Mouse (Mus musculus) intestine, postnatal 0 days (tissue): Measurements from ENCODE around the gene Akap8l. TPM values are rescaled to one million over a fixed set of nuclear protein-coding genes. Genes with fewer than 3 reads are reported as not detected.

Source experiments
- ATAC-seq: fragments of 200-750 bp; cut with Nextera tagmentation; 2 replicates; pipeline ENCODE4 v1.8.0; 2017; ENCODE audit warnings: mild to moderate bottlenecking, moderate TSS enrichment, moderate library complexity
- H3K27ac ChIP-seq: fragments of 300-500 bp; sonication (generic); 2 replicates; pipeline ENCODE4 v1.5.1; 2014; ENCODE audit warnings: mild to moderate bottlenecking, low read depth, low read length, moderate library complexity
- H3K27me3 ChIP-seq: fragments of 300-500 bp; sonication (generic); replicated peaks from 2 replicates; pipeline ENCODE4 v1.6.1; 2014; ENCODE audit warnings: low read length, mixed read lengths; ENCODE audit not compliant: control insufficient read depth, insufficient read depth
- H3K36me3 ChIP-seq: fragments of 300-500 bp; sonication (generic); 2 replicates; pipeline ENCODE4 v1.6.1; 2014; ENCODE audit warnings: mild to moderate bottlenecking, moderate library complexity; ENCODE audit not compliant: control insufficient read depth, insufficient read depth
- H3K4me1 ChIP-seq: fragments of 300-500 bp; sonication (generic); replicated peaks from 2 replicates; pipeline ENCODE4 v1.6.1; 2014; ENCODE audit warnings: antibody characterized with exemption, low read length, mixed read lengths; ENCODE audit not compliant: control insufficient read depth, insufficient read depth
- H3K4me2 ChIP-seq: fragments of 300-500 bp; sonication (generic); replicated peaks from 2 replicates; pipeline ENCODE4 v1.6.1; 2014; ENCODE audit warnings: low read depth, mild to moderate bottlenecking, moderate library complexity
- H3K4me3 ChIP-seq: fragments of 300-500 bp; sonication (generic); 2 replicates; pipeline ENCODE4 v1.5.1; 2014; ENCODE audit warnings: low read depth, low read length
- H3K9ac ChIP-seq: fragments of 300-500 bp; sonication (generic); 2 replicates; pipeline ENCODE4 v1.6.1; 2014; ENCODE audit warnings: mild to moderate bottlenecking, low read depth, low read length
- H3K9me3 ChIP-seq: fragments of 300-500 bp; sonication (generic); 2 replicates; pipeline ENCODE4 v1.6.1; 2016; ENCODE audit warnings: mixed run types; ENCODE audit not compliant: control insufficient read depth
- CTCF ChIP-seq: sonication (generic); IDR thresholded peaks from 2 replicates; pipeline ENCODE4 v1.5.1; 2016; ENCODE audit warnings: low read depth, mild to moderate bottlenecking, control low read depth, antibody characterized with exemption, moderate library complexity
- WGBS: fragments of 180-500 bp; shearing (Covaris S2); extraction: QIAGEN DNeasy Blood & Tissue Kit; methylation state at CpG from one replicate; pipeline ENCODE4 v1.1.7; 2014; 5-methylcytosine and 5-hydroxymethylcytosine counted together
- polyA plus RNA-seq: library from polyadenylated mRNA; unstranded; fragments of >200 nt; fragmentation: Nextera tagmentation; extraction: Ambion mirVana; gene quantifications from 2 replicates; pipeline ENCODE4 v1.2.1, GENCODE M21; 2015

The Akap8l gene
- polyA plus RNA-seq, 1 experiment from 2014 or later: 21.6 TPM

DNA sequence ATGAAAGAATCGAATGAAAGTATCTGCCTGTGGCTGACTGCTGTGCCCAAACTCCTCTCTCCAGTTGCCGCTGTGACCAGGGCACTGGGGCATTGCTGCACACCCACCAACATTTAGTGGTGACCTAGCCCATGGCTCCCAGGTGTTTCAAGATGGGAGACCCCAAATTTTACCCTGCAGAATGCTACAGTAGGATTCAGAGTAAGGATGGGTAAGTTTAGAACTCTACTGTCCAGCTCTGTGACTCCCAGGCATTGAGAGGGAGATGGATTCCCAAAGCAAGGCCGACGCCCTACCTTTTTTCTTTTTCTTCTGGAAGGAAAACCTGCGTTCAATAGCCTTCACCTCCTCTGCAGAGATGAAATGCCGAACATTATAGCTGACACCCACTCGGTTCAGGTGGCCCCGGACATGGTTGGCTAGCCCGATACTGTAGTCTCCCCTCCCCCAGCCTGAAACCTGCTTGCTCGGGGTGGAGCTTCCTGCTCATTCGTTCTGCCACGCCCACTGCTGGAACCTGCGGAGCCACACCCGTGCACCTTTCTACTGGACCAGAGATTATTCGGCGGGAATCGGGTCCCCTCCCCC lies 18.7 kb upstream of the Akap8l start:
- peak overlapping the region; percentile 52 for H3K4me2 ChIP-seq
- H3K4me3 ChIP-seq: peak overlapping the region; percentile 28
- H3K36me3 ChIP-seq: 0 out of 2 replicates have a peak, but pooled peaks cover 7% of the 10 kb centered on the region
- H3K27me3 ChIP-seq: no peaks in the 10 kb centered on the region
- no peaks in the 10 kb centered on the region for H3K4me1 ChIP-seq
- TF ChIP-seq CTCF: no peak
- 18% methylated on average over 11 of the region's 17 CpGs for WGBS
- H3K9ac ChIP-seq: peak overlapping the region; percentile 0; the same call in 1 of the 2 replicates
- H3K27ac ChIP-seq: no peak overlapping the region
- ATAC-seq: peak; percentile 73
- H3K9me3 ChIP-seq: no peaks in the 10 kb centered on the region

DNA sequence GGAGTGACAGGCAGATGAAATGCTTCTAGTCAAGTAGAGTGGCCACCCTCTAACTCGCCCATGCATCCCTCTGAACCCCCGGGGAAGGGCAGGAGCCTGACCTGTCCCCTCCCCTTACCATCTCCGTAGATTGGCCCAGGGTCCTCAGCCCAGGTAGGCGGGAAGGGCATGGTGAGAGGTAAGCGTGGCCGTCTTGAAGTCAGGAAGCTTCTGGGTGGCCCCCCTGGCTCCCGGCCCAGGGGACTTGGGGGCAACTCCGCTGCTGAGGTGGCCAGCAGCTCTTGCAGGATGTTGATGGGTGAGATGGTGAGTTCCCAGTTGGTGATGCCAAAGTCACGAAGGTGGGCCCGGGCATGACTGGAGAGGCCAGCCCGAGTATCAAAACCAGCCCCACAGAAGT lies 17.3 kb upstream of the Akap8l start:
- Histone ChIP-seq H3K27ac (no peak overlapping the region), H3K36me3 (0 out of 2 replicates have a peak, but pooled peaks cover 7% of the 10 kb centered on the region), H3K27me3 (no peaks in the 10 kb centered on the region), H3K4me3 (no peak overlapping the region), H3K4me2 (no peak overlapping the region), H3K9me3 (no peaks in the 10 kb centered on the region), H3K4me1 (peaks cover 3% of the 10 kb centered on the region), H3K9ac (no peak overlapping the region)
- TF ChIP-seq CTCF: no peak
- no peak for ATAC-seq
- 86% methylated on average over 11 of the region's 11 CpGs for WGBS

DNA sequence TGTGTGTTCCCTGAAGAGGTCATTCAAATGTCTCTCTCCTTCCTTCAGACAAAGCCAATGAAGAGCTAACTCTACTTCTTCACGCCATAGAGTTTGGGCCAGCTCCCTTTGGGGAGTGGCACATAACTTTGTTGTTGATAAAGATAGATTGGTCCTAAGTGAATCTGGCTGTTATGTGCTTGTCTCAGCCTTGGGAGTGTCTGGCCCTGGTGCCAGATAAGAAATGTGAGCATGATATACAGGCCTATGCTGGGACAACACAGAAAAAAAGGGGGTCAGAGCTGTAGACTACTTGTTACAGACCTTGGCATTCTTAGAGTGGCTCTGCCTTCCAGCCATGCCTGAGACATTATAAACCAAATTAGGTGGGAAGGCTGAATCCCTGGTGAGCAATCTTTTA lies 14.9 kb upstream of the Akap8l start:
- WGBS: 36% methylated on average over 1 of the region's 1 CpGs
- Histone ChIP-seq H3K9me3 (no peaks in the 10 kb centered on the region), H3K4me3 (no peak overlapping the region), H3K27me3 (no peaks in the 10 kb centered on the region), H3K27ac (no peak overlapping the region), H3K36me3 (peaks cover 24% of the 10 kb centered on the region; the same call in 1 of the 2 replicates), H3K9ac (no peak overlapping the region), H3K4me1 (peaks cover 5% of the 10 kb centered on the region), H3K4me2 (no peak overlapping the region)
- no peak for TF ChIP-seq CTCF
- no peak for ATAC-seq

DNA sequence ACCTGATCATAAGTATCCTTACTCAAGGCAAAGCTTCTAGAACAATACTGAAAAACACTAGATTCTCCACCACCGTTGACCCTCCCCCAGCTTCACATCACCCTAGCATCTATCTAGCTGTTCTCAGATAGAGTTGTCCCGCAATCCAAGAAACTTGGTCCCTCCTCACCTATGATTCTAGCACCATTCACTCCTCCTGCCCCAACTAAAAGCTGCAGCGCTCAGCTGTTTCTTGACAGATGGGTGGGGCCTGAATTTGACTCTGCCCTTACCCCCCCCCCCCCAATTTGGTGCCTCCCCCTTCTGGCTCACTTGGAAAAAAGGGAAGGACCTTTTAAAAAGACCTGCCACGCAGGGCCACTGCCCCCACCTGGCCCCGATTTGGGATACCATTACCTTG lies 14.4 kb upstream of the Akap8l start:
- H3K4me3 ChIP-seq: peak overlapping the region; percentile 97
- peak overlapping the region; percentile 80 for H3K4me2 ChIP-seq
- WGBS: 49% methylated on average over 5 of the region's 5 CpGs
- H3K27me3 ChIP-seq: no peaks in the 10 kb centered on the region
- ATAC-seq: no peak
- H3K9ac ChIP-seq: 0 out of 2 replicates have a peak overlapping the region, but pooled peaks have one; percentile 95
- H3K9me3 ChIP-seq: no peaks in the 10 kb centered on the region
- no peak for TF ChIP-seq CTCF
- H3K4me1 ChIP-seq: peaks cover 5% of the 10 kb centered on the region
- no peak overlapping the region for H3K27ac ChIP-seq
- peaks cover 28% of the 10 kb centered on the region; the same call in 1 of the 2 replicates for H3K36me3 ChIP-seq

DNA sequence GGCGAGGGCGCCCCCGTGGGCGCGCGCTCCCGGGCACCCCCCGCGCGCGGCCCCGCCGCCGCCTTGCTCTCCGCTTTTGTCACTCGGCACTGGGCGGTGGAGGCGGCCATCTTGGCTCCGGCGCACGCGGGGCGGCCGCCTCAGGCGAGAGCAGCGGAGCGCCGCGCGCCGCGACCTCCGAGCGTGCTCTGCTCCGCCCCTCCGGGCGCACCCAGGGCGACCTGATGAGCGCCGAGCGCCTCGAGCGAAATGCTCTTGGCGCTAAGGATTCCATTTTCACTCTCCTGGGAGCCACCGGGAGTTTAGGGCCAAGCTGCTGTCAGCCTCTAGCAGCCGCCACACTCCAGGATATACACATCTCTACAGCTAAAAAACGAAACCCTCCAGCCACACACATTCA lies 13.9 kb upstream of the Akap8l start:
- Histone ChIP-seq H3K36me3 (peaks cover 33% of the 10 kb centered on the region; the same call in 1 of the 2 replicates), H3K9me3 (no peaks in the 10 kb centered on the region), H3K9ac (peak overlapping the region; percentile 95), H3K4me2 (peak overlapping the region; percentile 80), H3K4me1 (peaks cover 5% of the 10 kb centered on the region), H3K27ac (0 out of 2 replicates have a peak overlapping the region, but pooled peaks have one; percentile 41), H3K4me3 (peak overlapping the region; percentile 97), H3K27me3 (no peaks in the 10 kb centered on the region)
- peak; percentile 92 for ATAC-seq
- peak; percentile 35; the same call in 1 of the 2 replicates for TF ChIP-seq CTCF
- under 1% methylated on average over 35 of the region's 47 CpGs for WGBS

DNA sequence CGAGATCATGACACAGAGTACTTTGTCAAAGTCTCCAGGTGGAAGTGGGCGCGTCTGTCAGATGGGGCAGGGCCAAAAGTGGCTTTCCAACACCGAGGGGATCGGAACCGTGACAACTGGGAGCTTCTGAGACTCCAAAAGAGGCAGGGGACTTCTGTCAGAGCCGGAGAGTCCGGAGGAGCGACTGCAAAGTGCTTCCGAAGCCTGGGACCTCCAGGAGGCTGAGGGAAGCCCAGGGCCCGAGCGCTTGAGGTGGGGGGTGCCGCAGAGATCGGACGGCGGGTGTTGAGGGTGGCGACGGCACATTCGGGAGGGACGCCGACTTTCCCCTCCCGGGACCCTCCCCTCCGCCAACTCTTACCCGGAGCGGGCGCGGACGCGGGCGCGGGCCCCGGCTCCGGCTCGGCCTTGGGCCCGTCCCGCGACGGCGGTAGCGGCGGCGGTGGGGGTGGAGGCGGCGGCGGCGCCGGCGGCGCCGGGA lies 13.5 kb upstream of the Akap8l start:
- peak overlapping the region; percentile 97 for H3K4me3 ChIP-seq
- WGBS: under 1% methylated on average over 23 of the region's 50 CpGs
- no peaks in the 10 kb centered on the region for H3K9me3 ChIP-seq
- H3K4me1 ChIP-seq: peaks cover 5% of the 10 kb centered on the region
- peak overlapping the region; percentile 95 for H3K9ac ChIP-seq
- peaks cover 38% of the 10 kb centered on the region for H3K36me3 ChIP-seq
- peak; percentile 59 for ATAC-seq
- no peak for TF ChIP-seq CTCF
- no peaks in the 10 kb centered on the region for H3K27me3 ChIP-seq
- 0 out of 2 replicates have a peak overlapping the region, but pooled peaks have one; percentile 41 for H3K27ac ChIP-seq
- peak overlapping the region; percentile 80 for H3K4me2 ChIP-seq
